Mouse (Mus musculus) heart, embryonic 12.5 days (tissue): Measurements from ENCODE around the gene Smc6. TPM values are rescaled to one million over a fixed set of nuclear protein-coding genes. Genes with fewer than 3 reads are reported as not detected.

ENCODE experiments used
- ATAC-seq: fragments of 200-750 bp; cut with Nextera tagmentation; 2 replicates; pipeline ENCODE4 v1.8.0; 2017; ENCODE audit warnings: moderate TSS enrichment, moderate library complexity; ENCODE audit not compliant: insufficient number of reproducible peaks, low FRiP score
- H3K27ac ChIP-seq: fragments of 300-500 bp; sonication (generic); 2 replicates; pipeline ENCODE4 v1.5.1; 2016; ENCODE audit warnings: mild to moderate bottlenecking, moderate library complexity; ENCODE audit not compliant: poor library complexity, severe bottlenecking
- H3K27me3 ChIP-seq: fragments of 300-500 bp; sonication (generic); replicated peaks from 2 replicates; pipeline ENCODE4 v1.6.1; 2016; ENCODE audit warnings: mild to moderate bottlenecking, moderate library complexity
- H3K36me3 ChIP-seq: fragments of 300-500 bp; sonication (generic); 2 replicates; pipeline ENCODE4 v1.6.1; 2016; ENCODE audit warnings: mild to moderate bottlenecking, moderate library complexity
- H3K4me1 ChIP-seq: fragments of 300-500 bp; sonication (generic); replicated peaks from 2 replicates; pipeline ENCODE4 v1.6.1; 2016; ENCODE audit warnings: mild to moderate bottlenecking
- H3K4me2 ChIP-seq: fragments of 300-500 bp; sonication (generic); 2 replicates; pipeline ENCODE4 v1.6.1; 2016; ENCODE audit warnings: mild to moderate bottlenecking, moderate library complexity
- H3K4me3 ChIP-seq: fragments of 300-500 bp; sonication (generic); 2 replicates; pipeline ENCODE4 v1.5.1; 2016; ENCODE audit warnings: mild to moderate bottlenecking
- H3K9ac ChIP-seq: fragments of 300-500 bp; sonication (generic); 2 replicates; pipeline ENCODE4 v1.6.1; 2016; ENCODE audit warnings: mild to moderate bottlenecking, moderate library complexity
- H3K9me3 ChIP-seq: fragments of 300-500 bp; sonication (generic); replicated peaks from 2 replicates; pipeline ENCODE4 v1.6.1; 2016; ENCODE audit warnings: mild to moderate bottlenecking, moderate library complexity
- WGBS: fragments of 180-500 bp; shearing (Covaris S2); methylation state at CpG from one replicate; pipeline ENCODE4 v1.1.7; 2016; 5-methylcytosine and 5-hydroxymethylcytosine counted together
- microRNA-seq: library from miRNA; unstranded; fragments of <30 nt; microRNA quantifications from one replicate; pipeline ENCODE4, GENCODE M21; 2017
- polyA plus RNA-seq: library from polyadenylated mRNA; unstranded; fragments of >200 nt; fragmentation: Nextera tagmentation; extraction: Ambion mirVana; gene quantifications from 2 replicates; pipeline ENCODE4 v1.2.1, GENCODE M21; 2016

The Smc6 gene
- polyA plus RNA-seq, 1 experiment from 2014 or later, result 124 TPM

DNA sequence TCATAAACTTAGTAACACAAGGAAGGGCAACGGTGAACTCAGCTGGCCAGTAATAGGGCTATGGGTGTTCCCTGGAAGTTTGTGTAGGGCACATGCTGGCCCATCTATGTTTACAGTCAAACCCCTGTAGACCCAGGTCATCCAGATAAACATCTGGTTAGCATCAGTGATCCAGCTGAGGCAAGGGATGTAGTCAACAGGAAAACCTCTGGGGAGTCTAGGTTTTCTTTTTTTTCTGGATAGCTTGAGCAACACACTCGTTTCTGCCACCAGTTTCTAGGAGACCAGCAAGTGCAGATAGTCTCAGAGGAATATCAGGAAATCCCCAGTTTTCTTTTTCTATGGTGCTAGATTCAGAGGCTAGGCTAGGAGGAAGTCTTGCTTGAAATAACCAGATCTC lies 80.3 kb downstream of the Smc6 start:
- Histone ChIP-seq H3K9ac (no peak overlapping the region), H3K27ac (no peak overlapping the region), H3K4me1 (0 out of 2 replicates have a peak, but pooled peaks cover 2% of the 10 kb centered on the region), H3K4me3 (no peak overlapping the region), H3K27me3 (no peaks in the 10 kb centered on the region), H3K36me3 (no peaks in the 10 kb centered on the region), H3K4me2 (no peak overlapping the region), H3K9me3 (no peaks in the 10 kb centered on the region)
- WGBS, result 60% methylated on average over 2 of the region's 2 CpGs
- no peak for ATAC-seq

DNA sequence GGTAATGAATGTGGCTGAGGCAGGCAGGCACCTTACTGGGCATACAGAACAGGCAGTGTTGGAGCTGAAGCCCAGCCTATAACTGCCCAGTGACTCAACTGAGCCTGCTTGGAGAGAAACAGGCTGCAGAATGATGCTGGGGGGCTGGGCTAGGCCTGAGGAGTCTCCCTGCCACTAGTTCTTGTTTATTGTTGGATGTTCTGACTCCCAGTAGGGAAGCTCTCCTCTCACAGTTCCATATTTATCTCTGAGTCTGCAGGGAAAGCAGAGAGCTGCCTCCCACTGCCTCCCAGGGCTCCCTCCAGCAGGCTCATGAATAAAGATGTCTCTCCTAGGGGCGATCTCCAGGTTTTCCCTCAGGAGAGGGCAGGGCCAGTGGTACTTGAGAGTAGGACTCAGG lies 82.7 kb downstream of the Smc6 start:
- no peak overlapping the region for H3K4me2 ChIP-seq
- no peaks in the 10 kb centered on the region for H3K36me3 ChIP-seq
- no peak for ATAC-seq
- H3K9me3 ChIP-seq, result no peaks in the 10 kb centered on the region
- H3K4me3 ChIP-seq, result no peak overlapping the region
- 17% methylated on average over 1 of the region's 1 CpGs for WGBS
- no peaks in the 10 kb centered on the region for H3K27me3 ChIP-seq
- 0 out of 2 replicates have a peak, but pooled peaks cover 2% of the 10 kb centered on the region for H3K4me1 ChIP-seq
- no peak overlapping the region for H3K27ac ChIP-seq
- no peak overlapping the region for H3K9ac ChIP-seq

GRCm38 (mm10) chr12:11349870-11350269 lies 84.2 kb downstream of the Smc6 start:
- Histone ChIP-seq H3K27me3 (no peaks in the 10 kb centered on the region), H3K4me2 (no peak overlapping the region), H3K4me3 (no peak overlapping the region), H3K27ac (no peak overlapping the region), H3K36me3 (no peaks in the 10 kb centered on the region), H3K9ac (no peak overlapping the region), H3K4me1 (0 out of 2 replicates have a peak, but pooled peaks cover 2% of the 10 kb centered on the region), H3K9me3 (no peaks in the 10 kb centered on the region)
- ATAC-seq, result no peak
- WGBS, result 47% methylated on average over 5 of the region's 5 CpGs

DNA sequence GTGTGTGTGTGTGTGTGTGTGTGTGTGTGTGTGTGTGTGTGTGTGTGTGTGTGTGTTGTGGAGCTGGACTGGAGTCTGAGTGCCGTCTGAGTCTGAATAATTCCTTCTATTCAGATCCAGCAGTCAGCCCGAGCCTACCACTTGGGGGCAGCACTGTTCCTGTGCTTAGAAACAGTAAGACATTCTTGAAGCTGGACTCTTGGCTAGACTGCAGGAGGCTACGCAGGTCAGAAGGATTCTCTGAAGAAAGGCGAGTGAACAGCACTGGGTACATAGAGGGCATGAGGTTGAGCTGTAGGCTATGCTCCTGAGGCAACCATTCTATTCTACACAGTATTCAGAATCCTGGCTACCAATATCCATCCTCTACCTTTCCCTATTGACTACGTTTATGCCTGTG lies 85.2 kb downstream of the Smc6 start:
- H3K27me3 ChIP-seq, result no peaks in the 10 kb centered on the region
- H3K9ac ChIP-seq, result no peak overlapping the region
- H3K4me3 ChIP-seq, result no peak overlapping the region
- H3K4me1 ChIP-seq, result 0 out of 2 replicates have a peak, but pooled peaks cover 2% of the 10 kb centered on the region
- no peaks in the 10 kb centered on the region for H3K9me3 ChIP-seq
- ATAC-seq, result no peak
- no peaks in the 10 kb centered on the region for H3K36me3 ChIP-seq
- WGBS, result 33% methylated on average over 5 of the region's 5 CpGs
- H3K4me2 ChIP-seq, result no peak overlapping the region
- no peak overlapping the region for H3K27ac ChIP-seq

GRCm38 (mm10) chr12:11362435-11362834 lies 96.7 kb downstream of the Smc6 start:
- H3K27me3 ChIP-seq, result no peaks in the 10 kb centered on the region
- no peak overlapping the region for H3K4me3 ChIP-seq
- no peaks in the 10 kb centered on the region for H3K4me1 ChIP-seq
- no peaks in the 10 kb centered on the region for H3K36me3 ChIP-seq
- no peak overlapping the region for H3K9ac ChIP-seq
- ATAC-seq, result no peak
- no peak overlapping the region for H3K4me2 ChIP-seq
- H3K27ac ChIP-seq, result no peak overlapping the region
- 91% methylated on average over 6 of the region's 6 CpGs for WGBS
- H3K9me3 ChIP-seq, result no peaks in the 10 kb centered on the region

- no peak overlapping the region for H3K4me3 ChIP-seq
- H3K4me1 ChIP-seq, result no peaks in the 10 kb centered on the region
- H3K27ac ChIP-seq, result no peak overlapping the region
- no peak overlapping the region for H3K4me2 ChIP-seq
- no peaks in the 10 kb centered on the region for H3K9me3 ChIP-seq
- no peak overlapping the region for H3K9ac ChIP-seq
- WGBS, result 52% methylated on average over 6 of the region's 6 CpGs
- H3K36me3 ChIP-seq, result no peaks in the 10 kb centered on the region
- no peak for ATAC-seq
- H3K27me3 ChIP-seq, result no peaks in the 10 kb centered on the region
Measured at GRCm38 (mm10) chr12:11364870-11365269, 99.2 kb downstream of the Smc6 start.

- H3K27ac ChIP-seq, result no peak overlapping the region
- no peaks in the 10 kb centered on the region for H3K36me3 ChIP-seq
- no peaks in the 10 kb centered on the region for H3K9me3 ChIP-seq
- no peak overlapping the region for H3K9ac ChIP-seq
- no peak overlapping the region for H3K4me2 ChIP-seq
- 12% methylated on average over 3 of the region's 3 CpGs for WGBS
- H3K4me1 ChIP-seq, result no peaks in the 10 kb centered on the region
- no peaks in the 10 kb centered on the region for H3K27me3 ChIP-seq
- ATAC-seq, result no peak
- no peak overlapping the region for H3K4me3 ChIP-seq
Measured at GRCm38 (mm10) chr12:11367099-11367765, 101.5 kb downstream of the Smc6 start.

Small RNA genes lying within 50 kb of the gene (microRNA-seq; reads per million reads assigned to microRNA genes)
- gene Mir7675, result not detected

Other genes with a start within 250 kb of the Smc6 start
- gene Kcns3, start 114.8 kb upstream of the Smc6 start, polyA plus RNA-seq, result 0.08 and 0.38 TPM in 2 replicates
- not detected in 2 replicates for gene Msgn1, start 56.9 kb upstream of the Smc6 start, polyA plus RNA-seq
- 7.4 and 8.3 TPM in 2 replicates for gene Gen1, start 85 bp upstream of the Smc6 start, polyA plus RNA-seq
- gene Vsnl1, start 170.7 kb downstream of the Smc6 start, polyA plus RNA-seq, result 9.9 and 12.0 TPM in 2 replicates
- gene Rad51ap2, start 190.2 kb downstream of the Smc6 start, polyA plus RNA-seq, result 0.32 and 0.53 TPM in 2 replicates